Mouse (Mus musculus) intestine, embryonic 15.5 days (tissue): ENCODE measurements at regions not wholly inside any gene's neighbourhood (a gene's known extent, or its start where the extent isn't known, plus 50 kb on each side); places are given as distances from the start of the nearest gene placed in this dataset.
A peak's percentile ranks its signal among the peaks of the same experiment; 100 is the strongest.

ENCODE experiments used
- ATAC-seq: fragments of 200-750 bp; cut with Nextera tagmentation; 2 replicates; pipeline ENCODE4 v1.8.0; 2017; ENCODE audit warnings: moderate TSS enrichment, moderate library complexity
- H3K27ac ChIP-seq: fragments of 300-500 bp; sonication (generic); 2 replicates; pipeline ENCODE4 v1.5.1; 2015; ENCODE audit warnings: mild to moderate bottlenecking, inconsistent platforms
- H3K27me3 ChIP-seq: fragments of 300-500 bp; sonication (generic); replicated peaks from 2 replicates; pipeline ENCODE4 v1.6.1; 2015; ENCODE audit warnings: inconsistent platforms
- H3K36me3 ChIP-seq: fragments of 300-500 bp; sonication (generic); 2 replicates; pipeline ENCODE4 v1.6.1; 2015; ENCODE audit warnings: inconsistent platforms
- H3K4me1 ChIP-seq: fragments of 300-500 bp; sonication (generic); replicated peaks from 2 replicates; pipeline ENCODE4 v1.6.1; 2015; ENCODE audit warnings: inconsistent platforms
- H3K4me2 ChIP-seq: fragments of 300-500 bp; sonication (generic); replicated peaks from 2 replicates; pipeline ENCODE4 v1.6.1; 2015; ENCODE audit warnings: mild to moderate bottlenecking, inconsistent platforms
- H3K4me3 ChIP-seq: fragments of 300-500 bp; sonication (generic); replicated peaks from 2 replicates; pipeline ENCODE4 v1.5.1; 2015; ENCODE audit warnings: inconsistent platforms
- H3K9ac ChIP-seq: fragments of 300-500 bp; sonication (generic); 2 replicates; pipeline ENCODE4 v1.6.1; 2015; ENCODE audit warnings: inconsistent platforms
- H3K9me3 ChIP-seq: fragments of 300-500 bp; sonication (generic); 2 replicates; pipeline ENCODE4 v1.6.1; 2016; ENCODE audit warnings: inconsistent platforms
- WGBS: fragments of 180-500 bp; shearing (Covaris S2); methylation state at CpG from one replicate; pipeline ENCODE4 v1.1.7; 2015; 5-methylcytosine and 5-hydroxymethylcytosine counted together

- ATAC-seq: no peak
- Histone ChIP-seq H3K4me2 (no peak overlapping the region), H3K4me3 (no peak overlapping the region), H3K36me3 (no peaks in the 10 kb centered on the region), H3K4me1 (no peaks in the 10 kb centered on the region), H3K27me3 (no peaks in the 10 kb centered on the region), H3K9me3 (no peaks in the 10 kb centered on the region), H3K9ac (no peak overlapping the region), H3K27ac (no peak overlapping the region)
- 81% methylated on average over 3 of the region's 3 CpGs for WGBS
Measured at GRCm38 (mm10) chr2:59406976-59407375, 77.5 kb upstream of the Dapl1 start.

GRCm38 (mm10) chr2:59407512-59407988, 76.9 kb upstream of the Dapl1 start:
- peak; percentile 59; the same call in 1 of the 2 replicates for ATAC-seq
- H3K4me2 ChIP-seq: no peak overlapping the region
- H3K4me1 ChIP-seq: no peaks in the 10 kb centered on the region
- no peaks in the 10 kb centered on the region for H3K27me3 ChIP-seq
- no peak overlapping the region for H3K27ac ChIP-seq
- H3K9me3 ChIP-seq: no peaks in the 10 kb centered on the region
- no peaks in the 10 kb centered on the region for H3K36me3 ChIP-seq
- H3K9ac ChIP-seq: no peak overlapping the region
- H3K4me3 ChIP-seq: no peak overlapping the region
- WGBS: 76% methylated on average over 13 of the region's 13 CpGs

GRCm38 (mm10) chr2:59408040-59408587, 76.3 kb upstream of the Dapl1 start:
- 53% methylated on average over 10 of the region's 10 CpGs for WGBS
- Histone ChIP-seq H3K36me3 (no peaks in the 10 kb centered on the region), H3K4me1 (no peaks in the 10 kb centered on the region), H3K9me3 (no peaks in the 10 kb centered on the region), H3K4me3 (no peak overlapping the region), H3K9ac (no peak overlapping the region), H3K4me2 (no peak overlapping the region), H3K27me3 (no peaks in the 10 kb centered on the region), H3K27ac (no peak overlapping the region)
- ATAC-seq: no peak

GRCm38 (mm10) chr2:59414612-59415011, 69.8 kb upstream of the Dapl1 start:
- Histone ChIP-seq H3K36me3 (no peaks in the 10 kb centered on the region), H3K9ac (no peak overlapping the region), H3K9me3 (no peaks in the 10 kb centered on the region), H3K27me3 (no peaks in the 10 kb centered on the region), H3K4me1 (peaks cover 17% of the 10 kb centered on the region), H3K4me2 (no peak overlapping the region), H3K27ac (no peak overlapping the region), H3K4me3 (no peak overlapping the region)
- 91% methylated on average over 9 of the region's 9 CpGs for WGBS
- ATAC-seq: no peak

- peaks cover 22% of the 10 kb centered on the region for H3K4me1 ChIP-seq
- H3K9me3 ChIP-seq: no peaks in the 10 kb centered on the region
- H3K27me3 ChIP-seq: no peaks in the 10 kb centered on the region
- no peak overlapping the region for H3K9ac ChIP-seq
- H3K4me3 ChIP-seq: no peak overlapping the region
- H3K4me2 ChIP-seq: no peak overlapping the region
- 60% methylated on average over 8 of the region's 8 CpGs for WGBS
- no peaks in the 10 kb centered on the region for H3K36me3 ChIP-seq
- ATAC-seq: peak; percentile 84
- H3K27ac ChIP-seq: peak overlapping the region; percentile 68
Measured at GRCm38 (mm10) chr2:59416491-59417195, 67.8 kb upstream of the Dapl1 start.

- WGBS: 60% methylated on average over 11 of the region's 11 CpGs
Measured at GRCm38 (mm10) chr2:59417384-59417955, 67.0 kb upstream of the Dapl1 start.

GRCm38 (mm10) chr2:59420496-59420895, 64.0 kb upstream of the Dapl1 start:
- 53% methylated on average over 5 of the region's 5 CpGs for WGBS
- Histone ChIP-seq H3K9me3 (no peaks in the 10 kb centered on the region), H3K4me1 (peaks cover 22% of the 10 kb centered on the region), H3K27ac (no peak overlapping the region), H3K4me2 (no peak overlapping the region), H3K4me3 (no peak overlapping the region), H3K27me3 (no peaks in the 10 kb centered on the region), H3K36me3 (no peaks in the 10 kb centered on the region), H3K9ac (no peak overlapping the region)
- no peak for ATAC-seq

More at GRCm38 (mm10) chr2:59417384-59417955, 67.0 kb upstream of the Dapl1 start:
- no peaks in the 10 kb centered on the region for H3K9me3 ChIP-seq
- no peak overlapping the region for H3K9ac ChIP-seq
- no peaks in the 10 kb centered on the region for H3K36me3 ChIP-seq
- H3K27me3 ChIP-seq: no peaks in the 10 kb centered on the region
- no peak overlapping the region for H3K27ac ChIP-seq
- H3K4me3 ChIP-seq: no peak overlapping the region
- H3K4me2 ChIP-seq: no peak overlapping the region
- H3K4me1 ChIP-seq: peaks cover 22% of the 10 kb centered on the region
- ATAC-seq: peak; percentile 4; the same call in 1 of the 2 replicates

GRCm38 (mm10) chr2:59422291-59423242, 61.9 kb upstream of the Dapl1 start:
- no peak overlapping the region for H3K4me3 ChIP-seq
- H3K9me3 ChIP-seq: no peaks in the 10 kb centered on the region
- peak; percentile 64 for ATAC-seq
- 52% methylated on average over 10 of the region's 10 CpGs for WGBS
- no peaks in the 10 kb centered on the region for H3K27me3 ChIP-seq
- H3K27ac ChIP-seq: peak overlapping the region; percentile 73
- H3K4me2 ChIP-seq: no peak overlapping the region
- H3K36me3 ChIP-seq: no peaks in the 10 kb centered on the region
- no peak overlapping the region for H3K9ac ChIP-seq
- H3K4me1 ChIP-seq: peaks cover 6% of the 10 kb centered on the region

- no peak overlapping the region for H3K27ac ChIP-seq
- no peaks in the 10 kb centered on the region for H3K27me3 ChIP-seq
- H3K9me3 ChIP-seq: no peaks in the 10 kb centered on the region
- H3K4me1 ChIP-seq: peaks cover 5% of the 10 kb centered on the region; the same call in 1 of the 2 replicates
- H3K4me3 ChIP-seq: no peak overlapping the region
- H3K4me2 ChIP-seq: no peak overlapping the region
- no peak for ATAC-seq
- no peaks in the 10 kb centered on the region for H3K36me3 ChIP-seq
- no peak overlapping the region for H3K9ac ChIP-seq
- 70% methylated on average over 2 of the region's 2 CpGs for WGBS
Measured at GRCm38 (mm10) chr2:59424205-59424604, 60.2 kb upstream of the Dapl1 start.

GRCm38 (mm10) chr2:59424729-59425128, 59.7 kb upstream of the Dapl1 start:
- H3K27me3 ChIP-seq: no peaks in the 10 kb centered on the region
- 25% methylated on average over 5 of the region's 5 CpGs for WGBS
- H3K27ac ChIP-seq: no peak overlapping the region
- no peak overlapping the region for H3K9ac ChIP-seq
- no peak overlapping the region for H3K4me2 ChIP-seq
- ATAC-seq: peak; percentile 47; the same call in 1 of the 2 replicates
- H3K9me3 ChIP-seq: no peaks in the 10 kb centered on the region
- H3K4me1 ChIP-seq: peaks cover 5% of the 10 kb centered on the region; the same call in 1 of the 2 replicates
- no peak overlapping the region for H3K4me3 ChIP-seq
- no peaks in the 10 kb centered on the region for H3K36me3 ChIP-seq

GRCm38 (mm10) chr2:59425876-59426275, 58.6 kb upstream of the Dapl1 start:
- Histone ChIP-seq H3K4me1 (no peaks in the 10 kb centered on the region), H3K4me2 (no peak overlapping the region), H3K9ac (no peak overlapping the region), H3K9me3 (no peaks in the 10 kb centered on the region), H3K27me3 (no peaks in the 10 kb centered on the region), H3K36me3 (no peaks in the 10 kb centered on the region), H3K27ac (no peak overlapping the region), H3K4me3 (no peak overlapping the region)
- ATAC-seq: no peak
- WGBS: 83% methylated on average over 4 of the region's 4 CpGs

- H3K27ac ChIP-seq: no peak overlapping the region
- no peak; the same call in 1 of the 2 replicates for ATAC-seq
- H3K4me3 ChIP-seq: no peak overlapping the region
- no peaks in the 10 kb centered on the region for H3K27me3 ChIP-seq
- H3K4me2 ChIP-seq: no peak overlapping the region
- H3K4me1 ChIP-seq: no peaks in the 10 kb centered on the region
- no peak overlapping the region for H3K9ac ChIP-seq
- no peaks in the 10 kb centered on the region for H3K36me3 ChIP-seq
- 90% methylated on average over 5 of the region's 5 CpGs for WGBS
- H3K9me3 ChIP-seq: no peaks in the 10 kb centered on the region
Measured at GRCm38 (mm10) chr2:59431466-59431865, 53.0 kb upstream of the Dapl1 start.
